Mouse (Mus musculus) limb, embryonic 14.5 days (tissue): ENCODE measurements around the gene Hist1h2ac. TPM values are rescaled to one million over a fixed set of nuclear protein-coding genes. Genes with fewer than 3 reads are reported as not detected.
"Not testable (repeated sequence)": the region's sequence is repeated elsewhere in the genome, so short reads cannot be mapped to it uniquely, and the experiment has no call there.

Source experiments
- ATAC-seq: fragments of 200-750 bp; cut with Nextera tagmentation; 2 replicates; pipeline ENCODE4 v1.8.0; 2017; ENCODE audit warnings: low read depth, moderate number of reproducible peaks, moderate TSS enrichment; ENCODE audit not compliant: low FRiP score
- DNase-seq: peaks from one replicate; pipeline ENCODE4 v3.0.0-alpha.2; 2015; ENCODE audit warnings: low spot score
- H3K27ac ChIP-seq: fragments of 300-500 bp; sonication (generic); replicated peaks from 2 replicates; pipeline ENCODE4 v1.5.1; 2014; ENCODE audit warnings: low read depth, mild to moderate bottlenecking, low read length, moderate library complexity, mixed read lengths
- H3K27me3 ChIP-seq: fragments of 300-500 bp; sonication (generic); 2 replicates; pipeline ENCODE4 v1.6.1; 2014; ENCODE audit warnings: low read length, mixed read lengths; ENCODE audit not compliant: control insufficient read depth, insufficient read depth
- H3K36me3 ChIP-seq: fragments of 300-500 bp; sonication (generic); 2 replicates; pipeline ENCODE4 v1.6.1; 2014; ENCODE audit warnings: mild to moderate bottlenecking, low read length, moderate library complexity, mixed read lengths; ENCODE audit not compliant: control insufficient read depth, insufficient read depth
- H3K4me1 ChIP-seq: fragments of 300-500 bp; sonication (generic); 2 replicates; pipeline ENCODE4 v1.6.1; 2014; ENCODE audit warnings: antibody characterized with exemption, low read length, mixed read lengths; ENCODE audit not compliant: control insufficient read depth, insufficient read depth
- H3K4me2 ChIP-seq: fragments of 300-500 bp; sonication (generic); replicated peaks from 2 replicates; pipeline ENCODE4 v1.6.1; 2014; ENCODE audit warnings: low read depth, mild to moderate bottlenecking, low read length, moderate library complexity; ENCODE audit not compliant: severe bottlenecking
- H3K4me3 ChIP-seq: fragments of 300-500 bp; sonication (generic); replicated peaks from 2 replicates; pipeline ENCODE4 v1.5.1; 2014; ENCODE audit warnings: low read length
- H3K9ac ChIP-seq: fragments of 300-500 bp; sonication (generic); 2 replicates; pipeline ENCODE4 v1.6.1; 2014; ENCODE audit warnings: mild to moderate bottlenecking, low read depth, low read length, moderate library complexity; ENCODE audit not compliant: severe bottlenecking
- H3K9me3 ChIP-seq: fragments of 300-500 bp; sonication (generic); 2 replicates; pipeline ENCODE4 v1.6.1; 2016; ENCODE audit warnings: low read length; ENCODE audit not compliant: control insufficient read depth
- POLR2A ChIP-seq: fragments of 200-500 bp; IDR thresholded peaks from 2 replicates; pipeline ENCODE4 v1.8.0; 2012; ENCODE audit warnings: inconsistent platforms, mild to moderate bottlenecking, moderate library complexity, borderline replicate concordance; ENCODE audit not compliant: insufficient read depth, insufficient read length; ENCODE audit errors: extremely low read depth
- WGBS: fragments of 180-500 bp; shearing (Covaris S2); extraction: QIAGEN DNeasy Blood & Tissue Kit; methylation state at CpG from one replicate; pipeline ENCODE4 v1.1.7; 2014; 5-methylcytosine and 5-hydroxymethylcytosine counted together
- polyA plus RNA-seq, 2 experiments: library from polyadenylated mRNA; depleted of rRNA in 1 of 2; stranded (reverse) in 1 of 2; unstranded in 1 of 2; fragments of >200 nt; fragmentation: Nextera tagmentation in 1 of 2; extraction: Ambion mirVana in 1 of 2; gene quantifications; 2 replicates each; pipeline versions ENCODE4 v1.2.1 to v1.2.3; 2012 to 2014

Hist1h2ac gene
- polyA plus RNA-seq, 2 experiments = 0.78 to 1.6 TPM

DNA sequence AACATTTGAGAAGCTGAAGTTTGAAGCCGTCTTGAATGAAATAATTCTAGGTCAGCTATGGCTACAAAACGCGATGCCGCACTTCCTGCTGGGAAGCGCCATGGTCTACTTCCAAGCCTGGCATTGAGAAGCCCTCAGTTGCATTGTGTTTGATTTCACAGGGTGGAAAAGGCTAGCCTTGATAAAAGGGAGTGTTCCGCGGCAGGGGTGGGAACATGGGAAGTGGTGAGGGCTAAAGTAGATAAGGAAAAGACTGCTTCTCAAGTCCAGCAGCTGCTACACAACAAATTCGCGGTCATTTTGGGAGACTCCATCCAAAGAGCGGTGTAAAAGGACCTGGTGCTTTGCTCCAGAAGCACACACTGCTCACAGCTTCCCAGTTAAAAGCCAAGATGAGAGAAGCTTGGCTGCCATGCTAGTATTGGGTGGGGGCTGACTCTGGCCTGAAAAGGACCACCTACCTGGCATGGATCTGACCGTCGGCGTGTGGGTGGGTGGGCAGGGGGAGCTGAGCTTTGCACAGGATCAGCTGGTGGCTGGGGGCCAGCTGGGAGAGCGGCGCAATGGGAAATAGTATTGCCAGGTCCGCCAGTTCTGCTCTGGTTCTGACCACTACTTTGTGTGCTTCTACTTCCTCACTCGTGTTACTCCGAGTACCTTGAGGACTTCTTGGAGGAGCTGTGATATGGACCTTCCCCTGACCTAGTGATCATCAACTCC, 44.9 kb upstream of the Hist1h2ac start:
- H3K4me3 ChIP-seq = no peak overlapping the region
- no peak overlapping the region for H3K27ac ChIP-seq
- no peak overlapping the region for H3K9ac ChIP-seq
- no peaks in the 10 kb centered on the region for H3K27me3 ChIP-seq
- ATAC-seq = no peak
- no peak for TF ChIP-seq POLR2A
- H3K36me3 ChIP-seq = no peaks in the 10 kb centered on the region
- no peaks in the 10 kb centered on the region for H3K4me1 ChIP-seq
- DNase-seq = no peak
- H3K4me2 ChIP-seq = no peak overlapping the region
- WGBS = 93% methylated on average over 18 of the region's 18 CpGs
- no peaks in the 10 kb centered on the region for H3K9me3 ChIP-seq

DNA sequence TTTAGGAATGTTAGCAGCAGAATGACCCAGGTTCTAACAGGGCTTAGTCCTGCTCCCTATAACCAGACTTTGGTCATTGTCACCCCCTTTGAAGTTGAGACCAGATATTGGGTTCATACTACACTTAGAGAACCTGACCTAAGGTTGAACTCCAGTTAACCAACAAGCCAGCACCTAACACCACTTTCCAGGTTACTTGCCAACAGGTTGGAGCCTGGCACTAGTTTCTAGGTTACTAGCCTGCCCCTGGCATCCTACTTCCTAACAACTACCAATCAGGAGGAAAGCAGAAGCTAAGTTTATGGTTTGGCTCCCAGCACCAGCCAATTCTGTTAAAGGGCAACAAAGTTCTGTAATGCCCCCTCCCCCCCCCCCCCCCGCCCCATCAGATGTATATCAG, 41.5 kb upstream of the Hist1h2ac start:
- H3K27me3 ChIP-seq = no peaks in the 10 kb centered on the region
- H3K36me3 ChIP-seq = no peaks in the 10 kb centered on the region
- H3K4me3 ChIP-seq = no peak overlapping the region
- DNase-seq (no peak), ATAC-seq (no peak)
- no peak overlapping the region for H3K27ac ChIP-seq
- H3K9ac ChIP-seq = no peak overlapping the region
- no peaks in the 10 kb centered on the region for H3K9me3 ChIP-seq
- TF ChIP-seq POLR2A = no peak
- WGBS = 33% methylated on average over 1 of the region's 1 CpGs
- no peak overlapping the region for H3K4me2 ChIP-seq
- no peaks in the 10 kb centered on the region for H3K4me1 ChIP-seq

DNA sequence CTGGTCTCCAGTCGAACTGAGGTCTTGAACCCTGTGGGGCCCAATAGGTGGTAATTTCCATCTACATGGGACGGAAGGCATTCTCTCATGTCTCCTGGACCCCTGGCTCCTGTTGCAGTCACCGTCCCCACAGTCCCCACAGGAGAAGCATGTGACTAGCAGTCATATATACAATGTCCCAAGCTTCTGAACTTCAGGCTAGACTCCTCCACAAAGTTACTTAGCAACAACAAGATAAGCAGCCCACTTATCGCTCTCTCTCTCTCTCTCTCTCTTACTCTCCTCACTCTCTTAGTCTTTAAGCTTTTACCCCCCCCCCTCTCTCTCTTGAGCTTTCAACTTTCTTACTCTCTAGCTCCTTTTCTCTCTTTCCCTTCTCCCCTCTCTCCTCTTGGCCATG, 40.5 kb upstream of the Hist1h2ac start:
- no peak overlapping the region for H3K4me2 ChIP-seq
- no peak overlapping the region for H3K9ac ChIP-seq
- DNase-seq (no peak), ATAC-seq (no peak)
- no peak overlapping the region for H3K4me3 ChIP-seq
- H3K9me3 ChIP-seq = no peaks in the 10 kb centered on the region
- H3K27ac ChIP-seq = no peak overlapping the region
- no peaks in the 10 kb centered on the region for H3K27me3 ChIP-seq
- H3K36me3 ChIP-seq = no peaks in the 10 kb centered on the region
- no peak for TF ChIP-seq POLR2A
- H3K4me1 ChIP-seq = no peaks in the 10 kb centered on the region
- 87% methylated on average over 4 of the region's 4 CpGs for WGBS

DNA sequence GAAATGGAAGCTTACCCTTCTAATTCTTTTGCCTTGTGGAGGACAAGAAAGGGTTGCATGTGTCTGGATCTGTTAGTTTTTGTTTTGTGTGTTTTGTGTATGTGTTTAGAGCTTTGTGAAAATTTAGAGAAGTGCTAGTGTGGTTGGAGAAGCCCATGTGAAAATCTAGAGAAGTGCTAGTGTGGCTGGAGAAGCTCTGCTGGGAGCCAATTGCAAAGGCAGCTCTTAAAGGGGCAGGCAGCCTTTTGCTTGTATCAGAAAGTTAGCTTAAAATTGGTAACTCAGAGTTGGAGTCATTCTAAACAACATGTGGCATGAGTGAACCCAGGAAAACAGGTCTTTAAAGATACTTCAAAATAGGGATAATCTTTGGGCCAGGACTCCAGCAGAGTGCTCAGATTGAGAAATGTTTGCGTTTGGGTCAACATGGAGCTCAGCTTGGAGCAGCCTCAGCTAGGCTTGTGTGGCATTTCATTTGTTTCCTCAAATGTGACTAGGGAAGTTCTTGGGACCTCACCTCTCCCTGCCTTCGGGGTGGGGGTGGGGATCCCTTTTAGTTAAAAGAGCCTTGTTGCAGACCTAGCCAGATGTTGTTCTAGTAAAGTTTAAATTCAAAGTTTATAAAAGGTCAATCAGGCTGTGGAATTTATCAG, 34.0 kb upstream of the Hist1h2ac start:
- not testable (repeated sequence) for ATAC-seq, H3K4me1 ChIP-seq, DNase-seq, H3K4me3 ChIP-seq, H3K27ac ChIP-seq, H3K9me3 ChIP-seq, H3K27me3 ChIP-seq, H3K36me3 ChIP-seq, H3K4me2 ChIP-seq, H3K9ac ChIP-seq
- 8% methylated on average over 2 of the region's 2 CpGs for WGBS

DNA sequence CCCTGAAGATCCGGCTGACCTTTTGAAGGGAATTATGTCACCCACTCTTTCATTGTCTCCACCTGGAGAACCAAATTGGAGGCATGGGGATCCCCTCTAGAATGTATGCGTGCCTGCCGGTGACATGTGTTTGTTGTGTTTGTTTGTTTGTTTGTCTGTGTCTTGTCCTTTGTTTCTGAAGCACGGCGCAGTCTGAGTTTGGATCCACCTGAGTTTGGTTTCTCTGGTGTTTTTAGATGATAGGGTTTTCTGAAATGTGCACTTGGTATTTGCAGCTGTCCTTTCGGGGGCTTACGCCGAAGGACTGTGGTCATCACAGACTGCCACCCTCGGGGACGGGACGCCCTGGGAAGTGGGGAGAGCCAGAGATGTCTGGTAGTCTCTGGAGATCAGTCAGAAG, 33.4 kb upstream of the Hist1h2ac start:
- Histone ChIP-seq H3K4me1 (0 out of 2 replicates have a peak, but pooled peaks cover 5% of the 10 kb centered on the region), H3K4me2 (no peak overlapping the region), H3K4me3 (no peak overlapping the region), H3K36me3 (no peaks in the 10 kb centered on the region), H3K27me3 (no peaks in the 10 kb centered on the region), H3K27ac (no peak overlapping the region), H3K9me3 (no peaks in the 10 kb centered on the region), H3K9ac (no peak overlapping the region)
- no peak for TF ChIP-seq POLR2A
- DNase-seq (no peak), ATAC-seq (no peak)
- 55% methylated on average over 11 of the region's 11 CpGs for WGBS
